Mouse (Mus musculus) ovary, postnatal 10 days (tissue): ENCODE measurements around the gene Acot2.
"Not testable (repeated sequence)": the region's sequence is repeated elsewhere in the genome, so short reads cannot be mapped to it uniquely, and the experiment has no call there.

Source experiments
- DNase-seq: peaks from one replicate; pipeline ENCODE4 v3.0.0; 2022; ENCODE audit warnings: low spot score

The Acot2 gene

GRCm38 (mm10) chr12:84038241-84038640, 50.6 kb downstream of the Acot2 start, which contains the start of gene Acot4:
TSS of gene Acot4 (plus strand) at chr12:84038379.
- DNase-seq = peak; percentile 12

DNA sequence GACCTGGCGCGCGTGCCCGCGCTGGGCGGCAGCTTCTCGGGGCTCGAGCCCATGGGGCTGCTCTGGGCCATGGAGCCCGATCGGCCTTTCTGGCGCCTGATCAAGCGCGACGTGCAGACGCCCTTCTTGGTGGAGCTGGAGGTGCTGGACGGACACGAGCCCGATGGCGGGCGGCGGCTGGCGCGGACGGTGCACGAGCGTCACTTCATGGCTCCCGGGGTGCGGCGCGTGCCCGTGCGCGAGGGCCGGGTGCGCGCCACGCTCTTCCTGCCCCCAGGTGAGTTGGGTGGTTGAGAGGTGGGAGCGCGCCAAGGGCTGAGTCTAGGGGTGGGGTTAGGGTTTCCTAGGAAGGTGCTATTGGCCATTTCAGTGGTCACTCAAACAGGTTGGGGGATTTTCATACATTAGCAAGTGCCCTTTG, 51.0 kb downstream of the Acot2 start, which contains the start of gene Gm49366:
Gene Gm49366, plus strand, starts transcription at position 245 of the 421 bp plus-strand sequence.
- DNase-seq = not testable (repeated sequence)

DNA sequence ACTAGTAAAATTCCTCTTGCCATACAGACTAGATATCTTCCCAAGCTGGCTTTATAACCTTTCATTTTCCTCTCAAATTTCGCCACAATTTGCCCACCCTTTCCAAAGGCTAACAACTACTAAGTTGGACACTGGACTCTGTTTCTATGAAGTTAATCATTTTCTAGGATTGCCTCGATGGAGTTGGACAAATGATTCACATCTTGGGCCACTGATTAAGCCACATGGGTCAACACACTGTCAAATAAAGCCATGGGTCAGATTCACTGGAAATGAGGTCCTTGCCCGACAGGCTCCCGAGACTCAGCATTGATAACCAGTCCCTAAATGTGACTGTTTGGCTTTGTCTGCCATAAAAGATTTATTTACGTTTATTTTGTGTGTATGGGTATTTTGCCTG, 54.6 kb downstream of the Acot2 start:
- DNase-seq = no peak
